Mouse (Mus musculus): ENCODE data around the gene Fsd1. TPM values are rescaled to one million over a fixed set of nuclear protein-coding genes. Genes with fewer than 3 reads are reported as not detected.

Gene Fsd1
- polyA plus RNA-seq, 1 experiment: 0.17 TPM

- WGBS: 14% methylated on average over 13 of the region's 13 CpGs
- peak; percentile 78 for DNase-seq
- Histone ChIP-seq H3K4me3 (replicated peaks; ENCODE audit: extremely low read depth, low read depth, low read length) (no peak overlapping the region), H3K4me1 (ENCODE audit: control insufficient read depth, insufficient read depth, low read length) (0 out of 2 replicates have a peak, but pooled peaks cover 3% of the 10 kb centered on the region)
- TF ChIP-seq CTCF (IDR thresholded peaks at IDR 0.05; ENCODE audit: insufficient read depth, low read length) (peak; percentile 79), POLR2A (IDR thresholded peaks at IDR 0.05; ENCODE audit: borderline replicate concordance, extremely low read depth, low read depth, low read length) (no peak)
Measured at GRCm38 (mm10) chr17:55976255-55976862, 9.9 kb upstream of the Fsd1 start.

DNA sequence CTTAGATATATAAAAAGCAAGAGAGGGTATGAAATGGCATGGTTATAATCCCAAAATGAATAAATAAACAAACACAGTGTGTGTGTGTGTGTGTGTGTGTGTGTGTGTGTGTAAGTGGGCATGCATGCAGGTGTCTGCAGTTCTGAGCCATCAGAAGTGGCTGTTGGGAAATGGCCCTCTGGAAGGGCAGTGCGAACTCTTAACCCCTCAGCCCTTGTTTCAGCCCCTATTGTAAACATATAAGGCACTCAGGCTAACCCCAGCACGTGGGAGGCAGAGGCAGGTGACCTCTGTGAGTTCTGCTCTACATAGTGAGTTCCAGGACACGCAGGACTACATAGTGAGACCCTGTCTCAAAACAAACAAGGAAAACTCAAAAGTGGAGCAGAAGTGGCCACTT, 9.0 kb upstream of the Fsd1 start:
- TF ChIP-seq CTCF (IDR thresholded peaks at IDR 0.05; ENCODE audit: insufficient read depth, low read length): no peak
- TF ChIP-seq POLR2A (IDR thresholded peaks at IDR 0.05; ENCODE audit: borderline replicate concordance, extremely low read depth, low read depth, low read length): no peak
- H3K4me3 ChIP-seq (replicated peaks; ENCODE audit: extremely low read depth, low read depth, low read length): no peak overlapping the region
- no peak for DNase-seq
- 41% methylated on average over 3 of the region's 3 CpGs for WGBS
- H3K4me1 ChIP-seq (ENCODE audit: control insufficient read depth, insufficient read depth, low read length): 0 out of 2 replicates have a peak, but pooled peaks cover 3% of the 10 kb centered on the region

DNA sequence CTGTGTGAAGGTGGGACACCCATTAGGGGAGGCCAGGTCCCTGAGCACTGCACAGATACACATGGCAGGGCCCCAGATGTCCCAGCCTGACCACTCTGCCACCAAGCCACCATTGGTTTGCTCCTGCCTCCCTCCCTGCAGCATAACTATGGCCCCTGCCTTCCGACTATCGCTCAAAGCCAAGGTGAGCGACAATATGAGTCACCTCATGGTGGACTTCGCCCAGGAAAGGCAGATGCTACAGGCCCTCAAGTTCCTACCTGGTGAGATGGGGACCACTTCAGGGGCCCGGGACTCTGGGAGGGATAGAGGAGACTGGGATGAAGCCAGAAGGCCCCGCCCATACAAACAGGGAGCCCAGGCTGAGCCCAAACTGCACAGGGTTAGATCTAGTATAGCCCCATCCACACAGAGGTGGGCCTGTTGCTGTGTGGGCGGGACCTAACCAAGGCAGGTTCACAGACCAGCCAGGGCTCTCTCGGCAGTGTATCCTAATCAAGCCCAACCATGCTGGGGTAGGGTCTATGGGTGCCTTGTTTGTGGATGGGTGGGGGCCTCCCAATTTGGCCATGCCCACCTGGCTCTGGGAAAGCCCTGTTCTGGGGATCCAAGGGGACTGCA, 4.1 kb downstream of the Fsd1 start:
- Histone ChIP-seq H3K4me1 (ENCODE audit: control insufficient read depth, insufficient read depth, low read length) (no peaks in the 10 kb centered on the region), H3K4me3 (replicated peaks; ENCODE audit: extremely low read depth, low read depth, low read length) (no peak overlapping the region)
- WGBS: 78% methylated on average over 8 of the region's 8 CpGs
- TF ChIP-seq CTCF (IDR thresholded peaks at IDR 0.05; ENCODE audit: insufficient read depth, low read length) (no peak), POLR2A (IDR thresholded peaks at IDR 0.05; ENCODE audit: borderline replicate concordance, extremely low read depth, low read depth, low read length) (no peak)
- no peak for DNase-seq

- TF ChIP-seq CTCF (IDR thresholded peaks at IDR 0.05; ENCODE audit: insufficient read depth, low read length) (no peak), POLR2A (IDR thresholded peaks at IDR 0.05; ENCODE audit: borderline replicate concordance, extremely low read depth, low read depth, low read length) (no peak)
- Histone ChIP-seq H3K4me3 (replicated peaks; ENCODE audit: extremely low read depth, low read depth, low read length) (no peak overlapping the region), H3K4me1 (ENCODE audit: control insufficient read depth, insufficient read depth, low read length) (no peaks in the 10 kb centered on the region)
- DNase-seq: no peak
- WGBS: 80% methylated on average over 15 of the region's 15 CpGs
Measured at GRCm38 (mm10) chr17:55996007-55996406, 9.7 kb downstream of the Fsd1 start.

GRCm38 (mm10) chr17:55999794-56000499, 13.6 kb downstream of the Fsd1 start:
- Histone ChIP-seq H3K4me3 (replicated peaks; ENCODE audit: extremely low read depth, low read depth, low read length) (no peak overlapping the region), H3K4me1 (ENCODE audit: control insufficient read depth, insufficient read depth, low read length) (no peaks in the 10 kb centered on the region)
- TF ChIP-seq POLR2A (IDR thresholded peaks at IDR 0.05; ENCODE audit: borderline replicate concordance, extremely low read depth, low read depth, low read length) (no peak), CTCF (IDR thresholded peaks at IDR 0.05; ENCODE audit: insufficient read depth, low read length) (no peak)
- no peak for DNase-seq
- WGBS: 37% methylated on average over 30 of the region's 30 CpGs

- peaks cover 2% of the 10 kb centered on the region; the same call in 1 of the 2 replicates for H3K4me1 ChIP-seq (ENCODE audit: control insufficient read depth, insufficient read depth, low read length)
- no peak for DNase-seq
- WGBS: 70% methylated on average over 3 of the region's 3 CpGs
- TF ChIP-seq POLR2A (IDR thresholded peaks at IDR 0.05; ENCODE audit: borderline replicate concordance, extremely low read depth, low read depth, low read length) (no peak), CTCF (IDR thresholded peaks at IDR 0.05; ENCODE audit: insufficient read depth, low read length) (no peak)
- no peak overlapping the region for H3K4me3 ChIP-seq (replicated peaks; ENCODE audit: extremely low read depth, low read depth, low read length)
Measured at GRCm38 (mm10) chr17:56003000-56003399, 16.7 kb downstream of the Fsd1 start.

- TF ChIP-seq CTCF (IDR thresholded peaks at IDR 0.05; ENCODE audit: insufficient read depth, low read length) (no peak), POLR2A (IDR thresholded peaks at IDR 0.05; ENCODE audit: borderline replicate concordance, extremely low read depth, low read depth, low read length) (peak; percentile 51; the same call in 1 of the 2 replicates)
- Histone ChIP-seq H3K4me1 (ENCODE audit: control insufficient read depth, insufficient read depth, low read length) (peaks cover 7% of the 10 kb centered on the region), H3K4me3 (replicated peaks; ENCODE audit: extremely low read depth, low read depth, low read length) (peak within 1 kb of the TSS; percentile 72)
- peak; percentile 64 for DNase-seq
- 16% methylated on average over 13 of the region's 13 CpGs for WGBS
Measured at GRCm38 (mm10) chr17:56005415-56006061, 19.2 kb downstream of the Fsd1 start, which contains the start of the genes Stap2 and Mpnd. Stap2 (minus strand) TSS chr17:56005584. Mpnd (plus strand) TSS chr17:56005711.

DNA sequence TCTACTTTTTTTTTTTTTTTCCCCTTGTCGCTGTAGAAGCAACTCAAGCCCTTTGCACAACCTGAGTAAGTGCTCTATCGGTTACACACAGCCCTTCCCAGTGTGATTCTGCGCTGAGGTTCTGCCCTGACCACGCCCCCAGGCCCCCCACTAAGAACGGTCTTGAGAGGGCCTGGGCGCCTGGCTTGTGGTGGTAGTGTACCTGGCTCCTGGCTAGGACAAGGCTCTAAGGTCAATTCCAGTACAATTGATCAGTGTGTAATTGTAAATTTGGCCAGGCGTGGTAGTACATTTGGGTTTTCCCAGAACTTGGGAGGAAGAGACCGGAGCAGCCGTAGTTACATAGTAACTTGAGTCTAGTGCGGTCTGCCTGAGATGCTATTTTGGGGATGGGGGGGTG, 20.6 kb downstream of the Fsd1 start:
- WGBS: 65% methylated on average over 10 of the region's 10 CpGs
- TF ChIP-seq POLR2A (IDR thresholded peaks at IDR 0.05; ENCODE audit: borderline replicate concordance, extremely low read depth, low read depth, low read length) (no peak), CTCF (IDR thresholded peaks at IDR 0.05; ENCODE audit: insufficient read depth, low read length) (no peak)
- no peak for DNase-seq
- no peak overlapping the region for H3K4me3 ChIP-seq (replicated peaks; ENCODE audit: extremely low read depth, low read depth, low read length)
- peaks cover 11% of the 10 kb centered on the region for H3K4me1 ChIP-seq (ENCODE audit: control insufficient read depth, insufficient read depth, low read length)
